Mouse (Mus musculus): ENCODE measurements around the gene Whrn.

GRCm38 (mm10) chr4:63368577-63368976, 127.2 kb downstream of the Whrn start:
- TF ChIP-seq CTCF (IDR thresholded peaks at IDR 0.05; ENCODE audit: control insufficient read depth, insufficient read depth, insufficient read length): peak; percentile 97
- no peak for TF ChIP-seq MAX (IDR thresholded peaks at IDR 0.05)
- TF ChIP-seq CEBPB (IDR thresholded peaks at IDR 0.05; ENCODE audit: low read depth): no peak
- no peak for TF ChIP-seq USF1 (IDR thresholded peaks at IDR 0.05; ENCODE audit: low read depth)
- no peak for TF ChIP-seq MYOG (IDR thresholded peaks at IDR 0.05; ENCODE audit: control insufficient read depth, extremely low read depth, insufficient read length)
